Mouse (Mus musculus) thymus, adult 2 months (tissue): ENCODE measurements around the gene Gm42517. TPM values are rescaled to one million over a fixed set of nuclear protein-coding genes. Genes with fewer than 3 reads are reported as not detected.

ENCODE experiments used
- DNase-seq: peaks from one replicate; pipeline ENCODE4 v3.0.0; 2021
- H3K27ac ChIP-seq: fragments of 200-500 bp; 2 replicates; pipeline ENCODE4 v1.5.1; 2012; ENCODE audit warnings: low read length, control low read depth; ENCODE audit not compliant: control insufficient read depth, insufficient read depth
- H3K27me3 ChIP-seq: fragments of 200-500 bp; 2 replicates; pipeline ENCODE4 v1.6.1; 2012; ENCODE audit warnings: mild to moderate bottlenecking, low read length, moderate library complexity, mixed read lengths; ENCODE audit not compliant: control insufficient read depth, insufficient read depth
- H3K36me3 ChIP-seq: fragments of 200-500 bp; 2 replicates; pipeline ENCODE4 v1.6.1; 2012; ENCODE audit warnings: mild to moderate bottlenecking, low read length, moderate library complexity; ENCODE audit not compliant: control insufficient read depth, insufficient read depth
- H3K4me1 ChIP-seq: fragments of 200-500 bp; replicated peaks from 2 replicates; pipeline ENCODE4 v1.6.1; 2012; ENCODE audit warnings: low read length; ENCODE audit not compliant: control insufficient read depth, insufficient read depth
- H3K4me3 ChIP-seq: fragments of 200-500 bp; 2 replicates; pipeline ENCODE4 v1.5.1; 2012; ENCODE audit warnings: mild to moderate bottlenecking, low read length, control low read depth, moderate library complexity; ENCODE audit not compliant: control insufficient read depth, insufficient read depth
- CTCF ChIP-seq: fragments of 200-500 bp; IDR thresholded peaks from 2 replicates; pipeline ENCODE4 v1.5.1; 2012; ENCODE audit warnings: mild to moderate bottlenecking, control low read depth, low read length, moderate library complexity, borderline replicate concordance; ENCODE audit not compliant: control insufficient read depth, poor library complexity, insufficient read depth; ENCODE audit errors: extremely low read depth
- POLR2A ChIP-seq: fragments of 200-500 bp; IDR thresholded peaks from 2 replicates; pipeline ENCODE4 v1.6.1; 2012; ENCODE audit warnings: mild to moderate bottlenecking, low read length, control low read depth, moderate library complexity; ENCODE audit not compliant: control insufficient read depth, poor library complexity, insufficient read depth; ENCODE audit errors: extremely low read depth
- WGBS: fragments of 180-500 bp; shearing (Covaris S2); methylation state at CpG from one replicate; pipeline ENCODE4 v1.1.7; 2018; 5-methylcytosine and 5-hydroxymethylcytosine counted together
- polyA plus RNA-seq: library from polyadenylated mRNA; depleted of rRNA; stranded (reverse); fragments of >200 nt; gene quantifications from 2 replicates; pipeline ENCODE4 v1.2.3, GENCODE M21; 2012

Gm42517 gene
- polyA plus RNA-seq, 1 experiment, result 0.61 TPM

DNA sequence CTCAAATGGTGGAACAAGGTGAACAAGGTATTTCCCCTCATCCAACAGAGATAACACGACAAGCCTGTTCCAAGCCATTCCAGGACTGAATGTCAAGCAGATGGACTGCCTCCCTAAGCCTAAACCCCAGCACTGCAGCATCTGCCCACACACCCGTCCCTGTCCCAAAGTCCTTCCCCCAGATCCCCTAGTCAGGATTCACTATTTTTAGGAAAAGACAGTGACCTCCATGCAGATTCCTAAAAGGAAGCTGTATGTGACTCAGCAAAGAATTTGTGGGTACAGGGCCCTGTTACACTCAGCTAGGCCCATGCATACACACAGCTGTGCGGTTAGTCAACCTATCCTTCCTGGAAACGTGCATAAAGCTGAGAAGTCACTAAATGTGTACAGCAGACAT, 18.7 kb upstream of the Gm42517 start:
- Histone ChIP-seq H3K36me3 (no peaks in the 10 kb centered on the region), H3K27me3 (no peaks in the 10 kb centered on the region), H3K4me1 (no peaks in the 10 kb centered on the region), H3K4me3 (no peak overlapping the region), H3K27ac (no peak overlapping the region)
- TF ChIP-seq CTCF, result no peak
- no peak for TF ChIP-seq POLR2A
- 70% methylated on average over 4 of the region's 4 CpGs for WGBS
- no peak for DNase-seq

DNA sequence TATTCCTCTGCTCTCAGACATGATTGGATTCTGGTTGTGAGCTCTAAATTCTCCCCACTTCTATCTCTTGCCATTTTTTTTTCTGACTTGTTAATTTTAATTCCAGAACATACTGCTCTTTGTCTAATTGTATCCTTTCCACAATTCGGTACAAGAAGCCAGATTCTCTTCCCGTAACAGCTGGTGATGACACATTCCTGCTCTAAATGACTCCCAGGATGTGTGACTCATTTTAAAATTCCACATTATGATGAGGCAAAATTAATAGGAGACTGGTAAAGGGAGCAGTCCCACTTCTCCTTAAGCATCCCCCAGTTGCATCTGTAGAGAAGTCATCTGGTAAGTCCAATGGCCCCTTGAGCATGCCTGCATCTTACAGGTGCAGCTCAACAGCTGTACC, 17.9 kb upstream of the Gm42517 start:
- Histone ChIP-seq H3K27ac (no peak overlapping the region), H3K36me3 (no peaks in the 10 kb centered on the region), H3K4me1 (no peaks in the 10 kb centered on the region), H3K27me3 (no peaks in the 10 kb centered on the region), H3K4me3 (no peak overlapping the region)
- WGBS, result 94% methylated on average over 2 of the region's 2 CpGs
- no peak for DNase-seq
- TF ChIP-seq CTCF (no peak), POLR2A (no peak)

DNA sequence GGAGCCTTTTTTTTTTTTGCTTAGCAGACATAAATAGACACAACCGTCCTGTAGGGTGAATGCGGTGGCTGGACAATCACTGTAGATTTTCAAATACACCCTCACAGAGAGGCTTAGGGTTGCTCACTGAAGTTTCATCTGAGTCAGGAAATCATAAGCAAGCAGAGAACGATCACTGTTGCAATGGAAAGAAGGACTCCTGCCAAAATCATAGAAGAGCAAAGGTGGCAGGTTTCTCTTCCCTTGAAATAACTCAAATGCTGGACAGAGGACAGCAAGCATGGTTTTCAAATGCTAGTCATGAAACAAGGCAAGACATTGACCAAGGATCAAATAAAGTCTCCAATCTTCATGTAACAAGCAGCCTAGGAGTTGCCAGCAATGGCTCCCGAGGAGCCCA, 10.6 kb upstream of the Gm42517 start:
- Histone ChIP-seq H3K27me3 (no peaks in the 10 kb centered on the region), H3K27ac (no peak overlapping the region), H3K4me3 (no peak overlapping the region), H3K4me1 (no peaks in the 10 kb centered on the region), H3K36me3 (no peaks in the 10 kb centered on the region)
- 80% methylated on average over 4 of the region's 4 CpGs for WGBS
- no peak for DNase-seq
- TF ChIP-seq POLR2A (no peak), CTCF (no peak)

DNA sequence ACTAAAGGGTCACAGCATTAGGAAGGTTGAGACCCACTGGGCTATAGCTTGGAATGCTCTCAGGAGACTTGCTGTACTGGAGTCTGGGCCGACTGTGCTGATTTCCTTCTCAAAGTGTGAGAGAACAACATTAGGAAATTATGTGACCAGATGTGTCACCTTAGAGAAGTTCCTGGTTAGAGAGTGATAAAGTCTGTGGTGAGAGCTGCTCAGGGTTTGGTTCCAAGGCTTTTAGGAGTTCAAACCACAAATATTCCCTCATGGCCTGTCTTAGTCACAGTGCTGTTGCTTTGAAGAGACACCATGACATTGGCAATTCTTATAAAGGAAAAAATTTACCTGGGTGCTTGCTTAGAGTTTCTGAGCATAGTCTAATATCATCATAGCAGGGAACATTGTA, 8.3 kb upstream of the Gm42517 start:
- WGBS, result 11% methylated on average over 1 of the region's 1 CpGs
- Histone ChIP-seq H3K36me3 (no peaks in the 10 kb centered on the region), H3K4me3 (no peak overlapping the region), H3K27me3 (no peaks in the 10 kb centered on the region), H3K27ac (no peak overlapping the region), H3K4me1 (no peaks in the 10 kb centered on the region)
- TF ChIP-seq CTCF (no peak), POLR2A (no peak)
- no peak for DNase-seq

DNA sequence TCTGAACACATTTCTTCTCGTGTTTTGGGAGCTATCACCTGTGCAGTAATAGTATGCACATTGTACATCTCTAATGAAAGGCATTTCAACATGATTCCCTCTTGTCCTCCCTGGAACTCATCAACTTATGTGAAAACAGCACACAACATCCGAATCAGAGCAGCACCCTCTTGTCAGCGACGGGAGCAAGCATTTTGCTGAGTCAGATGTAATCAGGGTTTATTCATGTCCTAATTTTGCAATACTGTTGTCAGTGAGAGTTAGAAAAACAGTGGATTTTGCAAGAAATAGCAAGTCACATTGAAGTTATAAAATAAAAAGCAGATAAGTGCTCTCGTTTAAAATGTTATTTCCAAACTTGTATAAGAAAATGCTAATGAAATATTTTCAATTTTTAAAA, 6.4 kb upstream of the Gm42517 start:
- no peak for DNase-seq
- Histone ChIP-seq H3K4me3 (no peak overlapping the region), H3K27ac (no peak overlapping the region), H3K27me3 (peaks cover 6% of the 10 kb centered on the region; the same call in 1 of the 2 replicates), H3K36me3 (no peaks in the 10 kb centered on the region), H3K4me1 (0 out of 2 replicates have a peak, but pooled peaks cover 2% of the 10 kb centered on the region)
- TF ChIP-seq CTCF, result no peak
- TF ChIP-seq POLR2A, result no peak
- WGBS, result 84% methylated on average over 5 of the region's 5 CpGs

DNA sequence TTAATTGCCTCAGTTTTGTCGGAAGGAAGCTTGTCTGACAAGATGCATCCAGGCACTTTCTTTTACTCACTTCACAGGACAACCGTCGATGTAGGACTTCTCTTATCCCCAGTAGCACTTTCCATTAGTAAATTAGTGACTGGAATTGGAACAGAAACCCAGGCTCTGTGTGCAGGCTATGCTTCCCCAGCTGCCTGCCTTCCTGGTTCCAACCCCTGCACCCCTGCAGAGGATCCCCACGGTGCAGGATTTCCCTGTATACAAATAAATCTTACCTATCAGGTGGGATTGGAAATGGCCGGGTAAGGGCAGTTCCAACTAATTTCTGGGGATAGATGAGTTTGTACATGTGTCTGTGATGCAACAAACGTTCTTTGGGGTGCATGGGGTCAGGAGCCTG, 2.2 kb upstream of the Gm42517 start:
- Histone ChIP-seq H3K4me3 (no peak overlapping the region), H3K27me3 (peaks cover 25% of the 10 kb centered on the region), H3K36me3 (no peaks in the 10 kb centered on the region), H3K4me1 (0 out of 2 replicates have a peak, but pooled peaks cover 6% of the 10 kb centered on the region), H3K27ac (no peak overlapping the region)
- DNase-seq, result no peak
- TF ChIP-seq POLR2A (no peak), CTCF (no peak)
- WGBS, result 14% methylated on average over 6 of the region's 6 CpGs

DNA sequence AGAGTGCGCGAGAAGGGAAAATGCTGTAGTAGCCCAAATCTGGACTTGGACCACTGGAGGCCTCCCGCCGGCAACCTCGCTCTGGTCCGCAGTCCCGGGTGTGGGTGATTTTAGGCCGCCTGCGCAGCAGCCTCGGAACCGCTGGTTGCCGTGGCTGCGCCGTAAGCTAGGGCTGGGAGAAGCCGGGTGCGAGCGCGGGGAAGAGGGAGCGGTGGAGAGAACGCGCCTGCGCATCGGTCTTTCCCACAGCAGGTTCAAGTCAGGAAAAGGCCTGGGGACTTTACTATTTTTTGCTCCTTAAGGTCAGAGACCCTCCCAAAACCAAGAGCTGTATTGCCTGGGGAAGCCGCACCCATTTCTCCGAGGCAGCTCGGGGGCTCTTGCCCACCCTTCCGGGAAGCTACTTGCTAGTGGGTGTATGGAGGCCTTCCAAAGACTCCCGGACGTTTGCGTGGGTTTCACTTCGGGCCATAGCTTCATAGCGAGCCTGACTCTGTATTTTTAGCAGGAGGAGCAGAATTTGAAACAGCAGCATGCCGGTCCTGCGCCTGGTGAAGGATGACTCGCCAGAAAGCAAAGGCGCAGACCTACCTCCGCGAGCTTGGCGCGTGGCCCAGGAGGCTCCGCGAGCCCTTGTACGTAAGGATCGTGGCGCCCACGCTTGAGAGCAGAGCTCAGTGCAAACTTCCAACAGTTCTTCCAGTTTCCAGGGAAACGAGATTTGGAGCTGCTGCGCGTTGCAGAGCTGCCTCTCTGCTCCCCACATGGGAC, 1.3 kb upstream of the Gm42517 start:
- DNase-seq, result no peak
- TF ChIP-seq POLR2A, result no peak
- no peak for TF ChIP-seq CTCF
- Histone ChIP-seq H3K4me3 (peak overlapping the region; percentile 30), H3K4me1 (0 out of 2 replicates have a peak, but pooled peaks cover 6% of the 10 kb centered on the region), H3K27ac (no peak overlapping the region), H3K36me3 (no peaks in the 10 kb centered on the region), H3K27me3 (peaks cover 25% of the 10 kb centered on the region)
- 1% methylated on average over 49 of the region's 49 CpGs for WGBS
